ENCODE assay signal across 11 mouse cellular contexts in the genomic region with DNA sequence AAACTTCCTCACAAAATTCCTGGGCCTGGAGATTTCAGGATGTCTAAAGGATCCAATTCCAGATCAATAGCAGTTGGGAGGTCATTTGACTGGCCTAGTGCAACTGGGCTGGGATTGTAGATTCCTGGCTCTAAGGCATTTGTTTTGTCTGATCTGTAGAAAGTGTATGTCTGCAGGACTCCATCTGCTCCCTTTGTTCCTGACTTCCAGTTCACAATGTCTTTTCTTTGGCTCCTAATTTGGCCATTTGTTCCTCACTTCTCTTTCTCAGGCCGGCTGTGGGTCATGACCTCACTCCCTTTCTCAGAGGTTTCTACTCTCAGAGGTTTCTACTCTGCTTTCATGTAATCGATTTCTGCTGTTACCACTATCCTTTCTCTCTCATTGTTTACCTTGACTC.
"Had no signal": no experiment of that assay in that cellular context is flagged by ENCODE, and none has a peak within 500 bp of the region (broad histone marks: within the 10 kb centered on the region; RNA-seq: fewer than 3 reads in every experiment).

No protein-coding gene starts in this region.

- DNase-seq: lung, adult 18-20 months; lung, embryonic 14.5 days; lung, postnatal 10 days; lung, postnatal 4 days; midbrain, embryonic 14.5 days; right cerebral cortex, postnatal 25 days; right cerebral cortex, postnatal 4 days; spleen, adult 18-20 months; thymus, adult 18-20 months; thymus, postnatal 14 days; thymus, postnatal 36 days had no signal
